Mouse (Mus musculus): ENCODE results near the gene Gm9999.

DNA sequence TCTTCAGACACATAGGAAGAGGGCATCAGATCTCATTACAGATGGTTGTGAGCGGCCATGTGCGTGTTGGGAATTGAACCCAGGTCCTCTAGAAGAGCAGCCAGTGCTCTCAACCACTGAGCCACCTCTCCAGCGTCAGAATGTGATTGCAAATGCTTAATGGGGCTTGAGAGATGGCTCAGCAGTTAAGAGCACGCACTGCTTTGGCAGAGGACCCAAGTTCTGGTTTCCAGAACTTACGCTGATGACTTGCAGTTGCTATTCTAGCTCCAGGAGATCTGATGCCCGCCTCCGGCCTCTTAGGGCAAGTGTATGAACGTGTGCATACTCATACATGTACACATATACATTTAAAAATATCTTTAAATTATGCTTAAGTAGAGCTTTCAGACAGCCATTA, 52.0 kb downstream of the Gm9999 start:
- no peak for TF ChIP-seq CTCF (IDR thresholded peaks at IDR 0.05; ENCODE audit: control insufficient read depth, insufficient read depth, insufficient replicate concordance, low read depth, low read length)
- no peak for TF ChIP-seq POLR2A (IDR thresholded peaks at IDR 0.05; ENCODE audit: control insufficient read depth, low read depth, low read length)

Data from testis, adult 2 months (tissue).